Mouse (Mus musculus): ENCODE data around the gene Sh3d19.

DNA sequence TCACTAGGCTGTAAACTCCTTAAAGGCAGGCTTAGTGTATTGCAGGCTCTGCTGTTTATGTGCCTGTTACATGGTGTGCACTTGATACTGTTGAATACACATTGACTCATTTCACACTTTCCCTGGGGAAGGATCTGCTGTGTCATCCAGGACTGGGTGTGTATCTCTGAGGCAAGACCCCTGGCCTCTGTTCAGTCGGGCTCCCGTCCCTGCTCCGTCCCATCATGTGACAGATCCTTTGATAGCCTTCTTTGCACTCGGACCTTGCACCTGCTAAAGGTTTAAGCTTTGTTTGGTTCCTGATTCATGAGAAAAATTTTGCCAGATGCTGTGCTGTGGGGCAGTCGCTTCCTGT, 20.9 kb downstream of the Sh3d19 start:
- TF ChIP-seq CTCF (conservative IDR thresholded peaks at IDR 0.05 in 1 of 2, IDR thresholded peaks at IDR 0.05 in 1 of 2; ENCODE audit: low read depth in 2 of 2, low read length in 2 of 2) (no peak), TCF12 (IDR thresholded peaks at IDR 0.05; ENCODE audit: low read depth, low read length) (no peak), ZC3H11A (IDR thresholded peaks at IDR 0.05; ENCODE audit: low read depth, low read length) (no peak), EP300 (IDR thresholded peaks at IDR 0.05; ENCODE audit: low read length) (peak; percentile 33; the same call in 1 of the 2 replicates), MAX (IDR thresholded peaks at IDR 0.05; ENCODE audit: low read length) (no peak), CHD2 (IDR thresholded peaks at IDR 0.05; ENCODE audit: low read length) (no peak), POLR2A (IDR thresholded peaks at IDR 0.05; ENCODE audit: low read depth, low read length) (no peak), NRF1 (IDR thresholded peaks at IDR 0.05; ENCODE audit: low read depth, low read length) (no peak), ZNF384 (IDR thresholded peaks at IDR 0.05; ENCODE audit: low read depth, low read length) (no peak), ELF1 (IDR thresholded peaks at IDR 0.05; ENCODE audit: low read depth, low read length) (no peak), ETS1 (conservative IDR thresholded peaks at IDR 0.05; ENCODE audit: low read depth, low read length) (no peak), NELFE (IDR thresholded peaks at IDR 0.05; ENCODE audit: low read depth, low read length) (no peak)
